Mouse (Mus musculus) Patski (cell line): ENCODE data around the gene Tsx. TPM values are rescaled to one million over a fixed set of nuclear protein-coding genes. Genes with fewer than 3 reads are reported as not detected.

Source experiments
- ATAC-seq: fragments of 100-300 bp; one replicate; pipeline ENCODE4 v1.8.0; 2021
- CTCF ChIA-PET: fragments of 350-600 bp; sonication (Branson Sonifier 250); formaldehyde crosslinking; loops from one replicate; lab custom pipeline; 2022; ENCODE audit warnings: inconsistent platforms; lab: Charles Lee
- POLR2A ChIA-PET: fragments of 350-600 bp; sonication (Branson Sonifier 250); formaldehyde crosslinking; loops from one replicate; lab custom pipeline; 2022; ENCODE audit warnings: antibody characterized with exemption, inconsistent platforms; lab: Charles Lee
- DNase-seq: peaks from one replicate; pipeline ENCODE4 v3.0.0-alpha.2; 2011; ENCODE audit warnings: low read depth, low spot score
- H3K27me3 ChIP-seq: fragments of 371-371 bp; one replicate; pipeline ENCODE4 v1.5.1; 2021
- CTCF ChIP-seq: fragments of 100-300 bp; IDR thresholded peaks from one replicate; pipeline ENCODE4 v1.5.1; 2021
- in situ Hi-C: fragments of 300-500 bp; cut with MboI; formaldehyde crosslinking; loops from 3 replicates; pipeline ENCODE4 v1.11.1; 2018; ENCODE audit warnings: low pct_unique_long_range_greater_than_20kb, mixed read lengths
- polyA plus RNA-seq: library from polyadenylated mRNA; unstranded; gene quantifications from one replicate; pipeline ENCODE4 v1.2.3, GENCODE M21; 2021

Gene Tsx
- 0.27 TPM for polyA plus RNA-seq

DNA sequence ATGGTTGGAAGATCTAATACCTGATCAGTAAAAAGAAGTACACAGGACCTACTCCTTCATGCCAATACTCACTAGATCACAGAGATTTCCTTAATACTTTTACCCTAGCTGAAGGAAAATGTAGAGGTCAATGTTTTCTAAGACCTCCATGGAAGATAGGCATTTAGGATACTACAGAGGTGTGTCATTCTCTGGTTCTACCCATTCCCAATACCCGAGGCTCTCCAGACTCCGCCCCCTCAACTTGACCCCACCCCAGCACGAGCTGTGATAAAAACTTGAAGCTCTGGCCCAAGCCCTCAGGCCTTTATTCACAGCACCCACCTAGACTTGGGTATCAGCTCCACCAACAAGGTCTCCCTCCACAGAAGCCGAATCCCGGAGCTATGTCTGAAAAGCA is at the start of gene Tsx:
Tsx (plus strand) TSS at position 301 of the 400 bp plus-strand sequence.
- H3K27me3 ChIP-seq = peaks cover 27% of the 10 kb centered on the region
- no peak for TF ChIP-seq CTCF
- ChIA-PET POLR2A (interaction anchor here (0.6 kb wide), 1 partner anchor 15 kb away, joined by 3 read pairs; no protein-coding TSS in a partner anchor), CTCF (interaction anchor here (1.4 kb wide), 1 partner anchor 29 kb away, joined by 3 read pairs; no protein-coding TSS in a partner anchor)
- in situ Hi-C loops = no loop called here
- ATAC-seq (no peak), DNase-seq (no peak)

DNA sequence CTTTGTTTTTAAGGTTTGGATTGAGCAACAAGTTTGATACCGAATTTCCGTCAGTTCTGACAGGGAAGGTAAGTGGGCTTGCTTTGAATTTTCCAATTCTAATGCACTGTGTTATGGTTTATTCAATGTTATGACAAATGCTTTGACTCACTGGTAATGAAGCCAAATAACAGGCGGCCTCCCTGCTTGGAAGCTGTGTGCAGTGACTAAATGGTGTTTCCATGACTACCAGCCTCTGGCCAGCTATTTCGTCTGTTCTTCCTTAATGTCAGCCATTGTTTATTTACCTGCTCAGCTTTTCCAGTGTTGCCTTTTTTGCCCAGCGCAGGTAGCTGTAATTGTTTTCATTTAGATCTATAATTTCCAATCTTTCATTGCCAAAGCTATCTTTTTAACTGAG is 48.1 kb upstream of the Tsx start:
- H3K27me3 ChIP-seq = peaks cover 79% of the 10 kb centered on the region
- in situ Hi-C loops = no loop called here
- POLR2A ChIA-PET = no interaction called here
- DNase-seq (no peak), ATAC-seq (peak; percentile 76)
- TF ChIP-seq CTCF = no peak
- CTCF ChIA-PET = no interaction called here

DNA sequence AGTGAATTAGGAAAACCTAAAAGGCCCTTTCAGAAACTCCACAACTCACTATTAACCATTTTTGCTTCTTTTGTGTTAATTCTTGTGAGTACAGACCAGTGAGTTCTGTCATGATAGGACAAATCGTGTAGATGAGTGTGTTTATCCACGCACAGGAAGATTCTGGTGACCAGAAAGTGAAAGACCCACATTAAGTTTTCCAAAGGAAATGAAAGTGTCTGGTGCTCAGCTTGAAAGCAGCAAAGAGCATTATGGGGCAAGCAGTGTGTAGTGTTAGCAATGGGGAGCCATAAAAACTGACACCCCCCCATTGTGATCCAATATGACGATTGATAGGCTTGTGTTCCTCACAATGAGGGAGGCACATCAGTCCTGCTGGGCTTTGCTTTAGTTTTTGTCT is 45.6 kb upstream of the Tsx start:
- ChIA-PET POLR2A (no interaction called here), CTCF (no interaction called here)
- in situ Hi-C loops = no loop called here
- TF ChIP-seq CTCF = no peak
- ATAC-seq = no peak
- no peak for DNase-seq
- H3K27me3 ChIP-seq = peaks cover 66% of the 10 kb centered on the region

DNA sequence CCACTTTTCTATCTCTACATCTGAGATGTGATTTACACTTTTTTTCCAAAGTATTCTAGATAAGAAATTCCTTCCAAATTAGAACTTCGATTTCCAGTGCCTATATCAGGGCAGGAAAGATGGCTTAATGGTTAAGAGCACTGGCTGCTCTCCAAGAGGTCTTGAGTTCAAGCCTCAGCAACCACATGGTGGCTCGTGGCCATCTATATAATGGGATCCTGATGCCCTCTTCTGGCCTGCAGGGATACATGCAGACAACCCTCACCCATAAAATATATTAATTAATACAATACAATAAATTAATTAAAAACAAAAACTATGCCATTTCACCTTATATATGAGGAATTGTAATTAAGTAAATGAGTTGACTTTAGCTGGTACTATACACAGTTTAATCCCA is 43.0 kb upstream of the Tsx start:
- in situ Hi-C loops = loop anchor here (5.0 kb wide), 1 partner anchor 94 kb away; no protein-coding TSS in a partner anchor
- TF ChIP-seq CTCF = no peak
- H3K27me3 ChIP-seq = peaks cover 63% of the 10 kb centered on the region
- no peak for ATAC-seq
- ChIA-PET CTCF (interaction anchor here (0.7 to 1.7 kb wide), 2 partner anchors 10 to 110 kb away, joined by 3 to 5 read pairs; no protein-coding TSS in a partner anchor), POLR2A (no interaction called here)
- no peak for DNase-seq

DNA sequence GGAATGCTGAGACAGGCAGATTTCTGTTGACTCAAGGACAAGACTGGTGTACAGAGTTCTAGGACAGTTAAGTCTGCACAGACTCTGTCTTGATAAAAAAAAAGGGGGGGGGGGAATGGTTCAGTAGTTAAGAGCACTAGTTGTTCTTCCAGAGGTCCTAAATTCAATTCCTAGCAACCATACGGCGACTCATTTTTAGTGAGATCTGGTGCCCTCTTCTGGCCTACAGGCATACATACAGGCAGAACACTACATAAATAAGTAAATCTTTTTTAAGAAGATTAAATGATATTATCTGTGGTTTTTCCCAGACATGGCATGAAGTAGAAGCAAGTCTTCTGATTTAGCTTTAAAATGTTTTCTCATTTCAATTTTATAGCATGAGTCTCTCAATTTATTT is 42.6 kb upstream of the Tsx start:
- peak; percentile 59 for TF ChIP-seq CTCF
- DNase-seq = no peak
- in situ Hi-C loops = loop anchor here (5.0 kb wide), 1 partner anchor 94 kb away; no protein-coding TSS in a partner anchor
- ChIA-PET POLR2A (no interaction called here), CTCF (interaction anchor here (0.7 to 1.7 kb wide), 4 partner anchors 9 to 110 kb away, joined by 3 to 5 read pairs (median 4); no protein-coding TSS in a partner anchor)
- peaks cover 62% of the 10 kb centered on the region for H3K27me3 ChIP-seq
- ATAC-seq = no peak

DNA sequence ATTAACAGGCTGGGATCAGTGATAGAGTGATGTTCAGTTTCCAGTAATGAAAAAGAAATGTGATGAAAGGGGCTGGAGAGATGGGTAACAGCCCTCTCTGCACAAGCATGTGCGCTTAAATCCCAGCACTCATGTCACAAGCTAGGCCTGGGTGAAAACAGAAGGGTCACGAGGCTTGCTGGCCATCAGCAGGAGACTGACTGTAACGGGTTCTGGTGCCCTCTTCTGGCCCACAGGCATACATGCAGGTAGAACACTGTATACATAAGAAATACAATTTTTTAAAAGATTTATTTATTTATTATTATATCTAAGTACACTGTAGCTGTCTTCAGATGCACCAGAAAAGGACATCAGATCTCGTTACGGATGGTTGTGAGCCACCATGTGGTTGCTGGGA is 40.0 kb upstream of the Tsx start:
- POLR2A ChIA-PET = no interaction called here
- CTCF ChIA-PET = interaction anchor here (0.9 to 1.2 kb wide), 5 partner anchors 9 to 115 kb away, joined by 3 to 4 read pairs (median 3); no protein-coding TSS in a partner anchor
- in situ Hi-C loops = loop anchor here (5.0 kb wide), 1 partner anchor 97 kb away; no protein-coding TSS in a partner anchor
- no peak for DNase-seq
- TF ChIP-seq CTCF = peak; percentile 62
- no peak for ATAC-seq
- peaks cover 55% of the 10 kb centered on the region for H3K27me3 ChIP-seq

DNA sequence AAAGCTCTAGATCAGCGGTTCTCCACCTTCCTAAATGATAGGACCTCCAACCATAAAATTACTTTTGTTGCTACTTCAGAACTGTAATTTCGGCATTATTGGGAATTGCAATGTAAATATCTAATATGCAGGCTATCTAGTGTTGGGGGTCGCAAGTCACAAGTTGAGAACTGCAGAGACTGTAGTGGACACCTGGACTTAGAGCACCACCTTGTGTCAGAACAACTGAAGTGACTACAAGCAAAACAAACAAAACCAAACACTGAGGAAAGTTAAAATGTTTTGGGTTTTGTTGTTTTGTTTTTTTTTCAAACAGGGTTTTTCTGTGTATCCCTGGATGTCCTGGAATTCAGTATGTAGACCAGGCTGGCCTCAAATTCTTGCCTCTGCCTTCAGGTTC is 29.7 kb upstream of the Tsx start:
- no peak for DNase-seq
- CTCF ChIA-PET = interaction anchor here (1.3 to 1.9 kb wide), 2 partner anchors 90 to 111 kb away, joined by 4 to 5 read pairs; no protein-coding TSS in a partner anchor
- in situ Hi-C loops = no loop called here
- ATAC-seq = no peak
- peaks cover 52% of the 10 kb centered on the region for H3K27me3 ChIP-seq
- POLR2A ChIA-PET = no interaction called here
- peak; percentile 54 for TF ChIP-seq CTCF

DNA sequence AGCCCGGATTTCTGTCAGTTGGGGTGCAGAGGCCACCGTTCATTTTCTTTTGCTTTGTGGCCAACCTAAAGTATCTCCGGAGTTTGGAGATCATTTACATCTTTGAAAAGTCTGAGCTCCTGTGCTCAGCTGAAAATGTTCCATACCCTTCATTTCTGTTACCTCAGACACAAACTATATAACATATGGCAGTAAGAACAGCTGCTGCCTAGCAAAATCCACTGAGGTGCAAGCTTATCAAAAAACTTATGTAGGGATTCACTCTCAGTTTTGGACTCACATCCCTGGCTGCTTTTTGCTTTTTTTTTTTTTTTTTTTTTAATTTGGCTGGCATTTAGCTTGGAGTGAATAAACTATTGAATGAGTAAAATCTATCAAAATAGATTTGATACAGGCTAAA is 26.1 kb upstream of the Tsx start:
- no peak for TF ChIP-seq CTCF
- in situ Hi-C loops = no loop called here
- POLR2A ChIA-PET = no interaction called here
- no peak for ATAC-seq
- CTCF ChIA-PET = interaction anchor here (1.1 to 1.2 kb wide), 2 partner anchors 11 to 27 kb away, joined by 3 read pairs; no protein-coding TSS in a partner anchor
- H3K27me3 ChIP-seq = peaks cover 53% of the 10 kb centered on the region
- DNase-seq = no peak

DNA sequence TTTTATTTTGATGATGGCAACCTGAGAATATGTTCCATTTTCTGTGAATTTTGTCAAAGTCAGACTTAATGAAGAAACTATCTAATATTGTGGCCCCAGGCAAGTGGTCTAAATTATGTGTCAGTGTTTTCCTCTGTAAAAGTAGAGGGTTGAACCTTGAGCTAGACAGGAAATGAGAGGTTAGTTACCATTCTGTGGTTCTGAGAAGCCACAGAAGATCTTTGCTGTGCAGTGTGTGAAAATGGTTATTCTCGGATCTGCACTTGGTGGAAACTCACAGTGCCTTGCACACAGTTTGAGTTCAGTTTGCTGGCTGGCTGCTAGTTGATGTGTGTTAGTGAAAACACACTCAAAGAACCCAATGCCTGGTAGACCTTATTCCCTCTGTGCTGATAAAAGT is 20.4 kb upstream of the Tsx start:
- in situ Hi-C loops = no loop called here
- CTCF ChIA-PET = no interaction called here
- H3K27me3 ChIP-seq = peaks cover 67% of the 10 kb centered on the region
- no peak for TF ChIP-seq CTCF
- POLR2A ChIA-PET = no interaction called here
- DNase-seq (no peak), ATAC-seq (no peak)

DNA sequence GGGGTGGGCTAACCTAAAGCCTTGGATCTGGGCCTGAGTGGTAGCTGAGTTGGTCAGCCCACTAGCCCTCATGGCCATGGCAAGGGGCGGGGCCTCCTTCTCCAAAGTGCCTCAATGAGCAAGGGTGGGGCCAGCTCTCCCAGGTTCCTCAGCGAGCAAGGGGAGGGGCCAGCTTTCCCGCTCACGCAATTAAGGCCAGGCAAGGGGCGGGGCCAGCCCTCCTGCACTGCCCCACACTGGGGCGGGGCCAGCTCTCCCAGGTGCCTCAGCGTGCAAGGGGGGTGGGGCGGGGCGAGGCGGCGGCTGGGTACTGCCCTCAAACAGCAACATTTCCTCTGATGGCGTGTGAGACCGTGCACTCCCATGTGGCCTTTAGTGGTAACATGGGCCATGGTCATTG is 9.2 kb upstream of the Tsx start:
- ChIA-PET POLR2A (no interaction called here), CTCF (no interaction called here)
- DNase-seq (no peak), ATAC-seq (no peak)
- peaks cover 38% of the 10 kb centered on the region for H3K27me3 ChIP-seq
- no peak for TF ChIP-seq CTCF
- in situ Hi-C loops = no loop called here

DNA sequence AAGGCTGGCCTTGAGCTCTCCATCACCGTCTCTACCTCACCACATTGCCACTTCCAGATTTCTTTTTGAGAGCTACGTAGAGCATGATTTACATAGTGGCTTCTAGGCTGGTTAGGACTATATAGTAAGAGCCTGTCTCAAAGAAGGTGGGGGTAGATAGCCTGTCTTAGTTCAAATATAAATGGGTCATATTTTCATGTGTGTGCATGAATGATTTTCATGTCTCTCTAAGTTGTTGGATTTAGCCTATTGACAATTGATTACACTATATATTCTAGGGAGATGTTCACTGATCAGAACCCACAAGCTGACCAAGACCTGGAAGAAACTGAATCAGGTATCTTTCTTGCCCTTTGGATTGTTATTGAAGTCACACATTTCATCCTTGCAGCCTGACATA is 7.4 kb downstream of the Tsx start, which contains the start of gene Gm26992:
Gm26992 (plus strand) TSS at position 301 of the 400 bp plus-strand sequence.
- ChIA-PET POLR2A (no interaction called here), CTCF (interaction anchor here (2.4 kb wide), 1 partner anchor 19 kb away, joined by 10 read pairs; no protein-coding TSS in a partner anchor)
- TF ChIP-seq CTCF = no peak
- H3K27me3 ChIP-seq = peaks cover 52% of the 10 kb centered on the region
- in situ Hi-C loops = no loop called here
- DNase-seq (no peak), ATAC-seq (no peak)
